Mouse (Mus musculus): ENCODE results near the gene Myh7.

DNA sequence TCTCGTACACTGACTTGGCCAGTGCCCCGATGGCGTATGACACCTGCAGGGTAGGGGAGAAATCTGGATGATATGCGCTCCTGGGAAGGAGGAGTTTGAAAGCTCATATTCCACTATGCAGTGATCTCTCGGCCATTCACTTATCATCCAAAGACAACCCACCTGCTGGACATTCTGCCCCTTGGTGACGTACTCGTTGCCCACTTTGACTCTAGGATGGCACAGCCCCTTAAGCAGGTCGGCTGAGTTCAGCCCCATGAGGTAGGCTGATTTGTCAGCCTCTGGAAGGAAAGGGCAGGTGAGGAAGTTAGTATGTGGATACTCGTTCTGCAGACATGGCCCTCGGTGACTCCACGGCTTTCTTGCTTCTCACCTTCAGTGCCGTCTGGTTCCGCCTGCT, 5.5 kb downstream of the Myh7 start:
- no peak for TF ChIP-seq CTCF (IDR thresholded peaks at IDR 0.05; ENCODE audit: control insufficient read depth, insufficient read depth, insufficient replicate concordance, low read depth, low read length)
- TF ChIP-seq POLR2A (IDR thresholded peaks at IDR 0.05; ENCODE audit: control insufficient read depth, low read depth, low read length), result no peak

All from testis, adult 2 months (tissue).